Mouse (Mus musculus): ENCODE measurements around the gene Olfr1014. TPM values are rescaled to one million over a fixed set of nuclear protein-coding genes. Genes with fewer than 3 reads are reported as not detected.

Gene Olfr1014
- polyA plus RNA-seq, 1 experiment from 2014 or later = not detected

DNA sequence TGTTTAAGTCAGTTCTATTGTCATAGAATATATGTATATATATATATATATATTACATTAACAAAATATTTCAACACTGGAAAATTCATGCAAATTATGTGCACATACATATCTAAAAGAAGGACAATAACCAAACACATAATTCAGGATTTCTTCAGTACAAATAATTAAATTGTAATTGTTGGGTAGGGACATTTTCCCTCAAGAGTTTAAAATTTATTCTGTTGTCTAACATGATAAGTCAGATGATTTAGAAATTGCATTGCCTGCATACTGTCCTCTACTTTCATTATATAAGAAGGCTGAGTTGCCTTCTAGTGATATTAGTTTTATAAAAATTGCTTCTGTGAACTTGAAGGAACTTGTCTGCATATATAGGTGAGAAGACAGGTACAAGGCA, 45.7 kb downstream of the Olfr1014 start, which contains the start of gene Olfr1018:
Olfr1018 (plus strand) TSS at position 301 of the 400 bp plus-strand sequence.
- DNase-seq (ENCODE audit: low spot score) = no peak
- H3K27ac ChIP-seq (ENCODE audit: low read depth, low read length) = no peak within 1 kb of the TSS
- no peaks in the 10 kb centered on the region for H3K9me3 ChIP-seq (ENCODE audit: control insufficient read depth, low read length)
- no peak within 1 kb of the TSS for H3K4me3 ChIP-seq (ENCODE audit: low read depth, low read length)
- no peaks in the 10 kb centered on the region for H3K36me3 ChIP-seq (ENCODE audit: control insufficient read depth, insufficient read depth, low read length)
- H3K4me2 ChIP-seq (ENCODE audit: low read depth) = no peak within 1 kb of the TSS
- no peaks in the 10 kb centered on the region for H3K27me3 ChIP-seq (ENCODE audit: control insufficient read depth, insufficient read depth, low read length)
- H3K4me1 ChIP-seq (ENCODE audit: control insufficient read depth, insufficient read depth, low read length) = no peaks in the 10 kb centered on the region
- no peak for ATAC-seq (ENCODE audit: insufficient read depth, low FRiP score, low TSS enrichment)
- H3K9ac ChIP-seq (ENCODE audit: low read length) = no peak within 1 kb of the TSS

Other genes starting within 250 kb of the Olfr1014 start
- gene Olfr996, start 193.5 kb upstream of the Olfr1014 start, polyA plus RNA-seq (2014; fragmentation: Nextera tagmentation; extraction: Ambion mirVana) = not detected in 2 replicates
- not detected in 2 replicates for gene Olfr998, start 183.8 kb upstream of the Olfr1014 start, polyA plus RNA-seq (2014; fragmentation: Nextera tagmentation; extraction: Ambion mirVana)
- gene Olfr1000, start 160.8 kb upstream of the Olfr1014 start, polyA plus RNA-seq (2014; fragmentation: Nextera tagmentation; extraction: Ambion mirVana) = not detected in 2 replicates
- not detected in 2 replicates for gene Olfr1002, start 122.0 kb upstream of the Olfr1014 start, polyA plus RNA-seq (2014; fragmentation: Nextera tagmentation; extraction: Ambion mirVana)
- gene Olfr154, start 108.3 kb upstream of the Olfr1014 start, polyA plus RNA-seq (2014; fragmentation: Nextera tagmentation; extraction: Ambion mirVana) = not detected in 2 replicates
- not detected in 2 replicates for gene Olfr1006, start 93.9 kb upstream of the Olfr1014 start, polyA plus RNA-seq (2014; fragmentation: Nextera tagmentation; extraction: Ambion mirVana)
- gene Olfr1008, start 83.3 kb upstream of the Olfr1014 start, polyA plus RNA-seq (2014; fragmentation: Nextera tagmentation; extraction: Ambion mirVana) = not detected in 2 replicates
- not detected in 2 replicates for gene Olfr1009, start 57.3 kb upstream of the Olfr1014 start, polyA plus RNA-seq (2014; fragmentation: Nextera tagmentation; extraction: Ambion mirVana)
- not detected in 2 replicates for gene Olfr1012, start 9.9 kb upstream of the Olfr1014 start, polyA plus RNA-seq (2014; fragmentation: Nextera tagmentation; extraction: Ambion mirVana)
- gene Olfr1013, start 5.6 kb upstream of the Olfr1014 start, polyA plus RNA-seq (2014; fragmentation: Nextera tagmentation; extraction: Ambion mirVana) = not detected in 2 replicates
- not detected in 2 replicates for gene Olfr1015, start 9.3 kb downstream of the Olfr1014 start, polyA plus RNA-seq (2014; fragmentation: Nextera tagmentation; extraction: Ambion mirVana)
- not detected in 2 replicates for gene Olfr1016, start 29.8 kb downstream of the Olfr1014 start, polyA plus RNA-seq (2014; fragmentation: Nextera tagmentation; extraction: Ambion mirVana)
- not detected in 2 replicates for gene Olfr1018, start 45.8 kb downstream of the Olfr1014 start, polyA plus RNA-seq (2014; fragmentation: Nextera tagmentation; extraction: Ambion mirVana)
- not detected in 2 replicates for gene Olfr1019, start 72.8 kb downstream of the Olfr1014 start, polyA plus RNA-seq (2014; fragmentation: Nextera tagmentation; extraction: Ambion mirVana)
- gene Olfr1020, start 74.3 kb downstream of the Olfr1014 start, polyA plus RNA-seq (2014; fragmentation: Nextera tagmentation; extraction: Ambion mirVana) = not detected in 2 replicates
- gene Olfr1022, start 95.9 kb downstream of the Olfr1014 start, polyA plus RNA-seq (2014; fragmentation: Nextera tagmentation; extraction: Ambion mirVana) = not detected in 2 replicates
- not detected in 2 replicates for gene Olfr1023, start 112.9 kb downstream of the Olfr1014 start, polyA plus RNA-seq (2014; fragmentation: Nextera tagmentation; extraction: Ambion mirVana)
- gene Olfr1024, start 132.3 kb downstream of the Olfr1014 start, polyA plus RNA-seq (2014; fragmentation: Nextera tagmentation; extraction: Ambion mirVana) = not detected in 2 replicates
- gene Olfr1025-ps1, start 142.5 kb downstream of the Olfr1014 start, polyA plus RNA-seq (2014; fragmentation: Nextera tagmentation; extraction: Ambion mirVana) = not detected in 2 replicates
- gene Olfr1026, start 148.8 kb downstream of the Olfr1014 start, polyA plus RNA-seq (2014; fragmentation: Nextera tagmentation; extraction: Ambion mirVana) = not detected in 2 replicates
- gene Olfr1028, start 177.7 kb downstream of the Olfr1014 start, polyA plus RNA-seq (2014; fragmentation: Nextera tagmentation; extraction: Ambion mirVana) = not detected in 2 replicates
- not detected in 2 replicates for gene Olfr1029, start 201.2 kb downstream of the Olfr1014 start, polyA plus RNA-seq (2014; fragmentation: Nextera tagmentation; extraction: Ambion mirVana)
- not detected in 2 replicates for gene Olfr1030, start 206.6 kb downstream of the Olfr1014 start, polyA plus RNA-seq (2014; fragmentation: Nextera tagmentation; extraction: Ambion mirVana)
- gene Olfr1031, start 217.6 kb downstream of the Olfr1014 start, polyA plus RNA-seq (2014; fragmentation: Nextera tagmentation; extraction: Ambion mirVana) = not detected in 2 replicates
- gene Olfr1032, start 232.8 kb downstream of the Olfr1014 start, polyA plus RNA-seq (2014; fragmentation: Nextera tagmentation; extraction: Ambion mirVana) = not detected in 2 replicates
- gene Olfr1033, start 247.9 kb downstream of the Olfr1014 start, polyA plus RNA-seq (2014; fragmentation: Nextera tagmentation; extraction: Ambion mirVana) = not detected in 2 replicates

All from neural tube, embryonic 11.5 days (tissue).